Mouse (Mus musculus): ENCODE results near the gene Rnf103. TPM values are rescaled to one million over a fixed set of nuclear protein-coding genes. Genes with fewer than 3 reads are reported as not detected.

The Rnf103 gene
- total RNA-seq, 1 experiment from 2014 or later = 42.9 TPM

DNA sequence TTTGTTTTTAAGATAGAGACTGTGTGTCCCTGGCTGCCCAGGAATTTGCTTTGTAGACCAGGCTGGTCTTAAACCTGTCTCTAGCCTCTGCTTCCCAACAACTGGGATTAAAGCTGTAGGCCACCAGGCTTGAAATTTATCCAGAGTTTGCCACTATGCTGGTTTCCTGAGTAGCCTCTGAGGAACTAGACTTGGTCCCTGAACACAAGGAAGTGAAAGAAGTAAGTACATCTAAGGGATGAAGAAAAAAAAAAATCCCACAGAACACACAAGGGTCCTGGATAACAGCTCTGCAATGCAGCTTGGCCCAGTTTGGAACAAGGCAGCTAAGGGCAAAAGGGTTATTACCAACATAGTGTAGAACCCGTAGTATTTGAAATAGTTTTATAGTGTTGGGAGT, 6.8 kb upstream of the Rnf103 start:
- no peak for ATAC-seq (replicated peaks; ENCODE audit: insufficient number of reproducible peaks, low FRiP score, low TSS enrichment, poor library complexity, severe bottlenecking)

DNA sequence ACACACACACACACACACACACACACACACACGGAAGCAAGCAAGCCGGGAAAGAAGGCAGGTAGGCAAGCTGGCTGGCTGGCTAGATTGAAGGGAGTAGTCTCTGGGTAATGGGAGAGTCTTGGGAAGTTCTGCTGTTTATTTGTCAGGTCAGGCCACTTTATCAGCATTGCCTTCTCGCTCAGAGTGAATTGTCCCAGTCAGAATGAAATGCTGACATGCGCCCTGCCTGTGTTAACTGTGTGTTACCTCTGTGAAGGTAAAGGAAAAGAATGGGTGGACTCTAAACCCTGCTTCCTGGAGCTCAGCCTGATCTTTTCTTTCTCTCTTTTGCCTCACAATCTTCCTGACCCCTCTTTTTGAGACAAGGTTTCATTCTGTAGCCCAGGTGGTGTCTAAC, 5.7 kb upstream of the Rnf103 start:
- no peak for ATAC-seq (replicated peaks; ENCODE audit: insufficient number of reproducible peaks, low FRiP score, low TSS enrichment, poor library complexity, severe bottlenecking)

- no peak for ATAC-seq (replicated peaks; ENCODE audit: insufficient number of reproducible peaks, low FRiP score, low TSS enrichment, poor library complexity, severe bottlenecking)
Measured at GRCm38 (mm10) chr6:71492136-71492535, 1.6 kb upstream of the Rnf103 start.

DNA sequence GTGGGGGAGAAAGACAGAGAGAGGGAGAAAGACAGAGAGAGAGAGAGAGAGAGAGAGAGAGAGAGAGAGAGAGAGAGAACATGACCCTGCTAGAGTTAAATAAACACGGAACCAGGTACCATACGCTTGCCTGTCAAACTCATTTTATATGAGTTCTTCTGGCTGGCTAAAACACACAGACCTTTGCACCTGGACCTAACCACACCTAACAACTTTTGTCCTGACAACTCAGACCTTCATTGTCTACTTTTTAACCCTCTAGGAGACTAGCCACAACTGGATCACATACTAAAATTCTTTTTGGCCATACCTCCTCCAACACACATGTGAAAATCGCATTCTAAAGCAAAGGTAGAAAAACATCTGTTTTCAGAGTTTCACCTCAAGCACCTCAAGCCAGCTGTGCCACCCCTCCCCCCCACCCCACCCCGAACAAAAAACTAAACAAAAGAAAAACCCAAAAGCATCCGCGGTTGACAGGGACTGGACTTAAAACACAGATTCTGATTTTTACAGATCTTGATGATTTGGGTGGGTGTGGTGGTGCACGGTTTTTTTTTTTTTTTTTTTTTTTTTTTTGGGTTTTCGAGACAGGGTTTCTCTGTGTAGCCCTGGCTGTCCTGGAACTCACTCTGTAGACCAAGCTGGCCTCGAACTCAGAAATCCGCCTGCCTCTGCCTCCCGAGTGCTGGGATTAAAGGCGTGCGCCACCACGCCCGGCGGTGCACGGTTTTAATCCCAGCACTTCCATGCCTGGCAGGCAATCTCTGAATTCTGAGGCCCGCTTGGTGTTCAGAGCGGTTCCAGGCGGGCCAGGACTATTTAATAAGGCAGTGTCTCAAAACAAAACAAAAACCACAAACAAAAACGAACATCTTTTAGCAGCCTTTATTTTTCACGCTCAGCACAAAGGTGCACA, 679 bp upstream of the Rnf103 start:
- ATAC-seq (replicated peaks; ENCODE audit: insufficient number of reproducible peaks, low FRiP score, low TSS enrichment, poor library complexity, severe bottlenecking) = no peak; the same call in 1 of the 2 replicates

DNA sequence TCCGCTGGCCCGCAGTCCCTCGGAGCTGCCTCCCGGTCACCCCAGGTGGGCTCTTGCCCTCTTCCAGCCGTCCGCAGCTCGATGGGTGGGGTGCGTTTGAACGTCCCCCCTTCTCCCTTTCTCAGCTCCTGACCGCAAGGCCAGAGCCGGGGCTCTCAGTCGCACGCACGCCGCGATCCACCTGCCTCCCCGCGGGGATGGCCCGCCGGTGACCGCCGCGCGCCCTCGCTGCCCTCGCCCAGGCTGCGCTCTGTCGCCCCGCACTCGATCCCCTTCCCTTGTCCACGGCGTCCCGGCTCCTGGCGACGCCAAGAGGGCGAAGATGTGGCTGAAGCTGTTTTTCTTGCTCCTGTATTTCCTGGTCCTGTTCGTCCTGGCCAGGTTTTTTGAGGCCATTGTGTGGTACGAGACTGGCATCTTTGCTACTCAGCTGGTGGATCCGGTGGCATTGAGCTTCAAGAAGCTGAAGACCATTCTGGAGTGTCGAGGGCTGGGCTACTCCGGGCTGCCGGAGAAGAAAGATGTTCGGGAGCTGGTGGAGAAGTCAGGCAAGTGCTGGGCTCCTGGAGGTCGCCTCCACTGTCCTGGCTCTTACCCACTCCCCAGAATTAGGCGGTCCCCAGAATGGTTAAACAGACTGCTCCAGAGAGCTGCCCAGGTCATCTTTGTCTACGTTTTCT, 787 bp downstream of the Rnf103 start:
- peak; percentile 33 for ATAC-seq (replicated peaks; ENCODE audit: insufficient number of reproducible peaks, low FRiP score, low TSS enrichment, poor library complexity, severe bottlenecking)

DNA sequence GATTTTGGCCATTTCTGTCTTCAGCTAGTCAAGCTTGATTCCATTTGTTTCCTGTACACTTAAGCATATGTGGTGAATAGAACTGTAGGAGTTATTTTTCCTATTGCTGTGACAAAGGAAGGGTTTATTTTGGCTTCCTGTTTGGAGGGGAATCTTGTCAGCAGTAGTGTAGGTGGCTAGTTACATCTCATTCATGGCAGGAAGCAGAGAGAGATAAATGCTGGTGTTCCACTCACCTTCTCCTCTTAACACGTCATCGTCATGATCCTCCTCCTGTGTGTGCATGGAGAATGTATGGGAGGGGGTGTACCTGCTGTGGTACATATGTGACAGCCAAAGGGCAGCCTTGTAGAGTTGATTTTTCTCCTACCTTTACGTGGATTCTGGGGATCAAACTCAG, 6.9 kb downstream of the Rnf103 start:
- ATAC-seq (replicated peaks; ENCODE audit: insufficient number of reproducible peaks, low FRiP score, low TSS enrichment, poor library complexity, severe bottlenecking) = no peak

- no peak for ATAC-seq (replicated peaks; ENCODE audit: insufficient number of reproducible peaks, low FRiP score, low TSS enrichment, poor library complexity, severe bottlenecking)
Measured at GRCm38 (mm10) chr6:71503001-71503400, 9.3 kb downstream of the Rnf103 start.

- no peak for ATAC-seq (replicated peaks; ENCODE audit: insufficient number of reproducible peaks, low FRiP score, low TSS enrichment, poor library complexity, severe bottlenecking)
Measured at GRCm38 (mm10) chr6:71503670-71504069, 10.0 kb downstream of the Rnf103 start.

GRCm38 (mm10) chr6:71504091-71504490, 10.4 kb downstream of the Rnf103 start:
- no peak for ATAC-seq (replicated peaks; ENCODE audit: insufficient number of reproducible peaks, low FRiP score, low TSS enrichment, poor library complexity, severe bottlenecking)

- ATAC-seq (replicated peaks; ENCODE audit: insufficient number of reproducible peaks, low FRiP score, low TSS enrichment, poor library complexity, severe bottlenecking) = no peak
Measured at GRCm38 (mm10) chr6:71505671-71506070, 12.0 kb downstream of the Rnf103 start.

- no peak for ATAC-seq (replicated peaks; ENCODE audit: insufficient number of reproducible peaks, low FRiP score, low TSS enrichment, poor library complexity, severe bottlenecking)
Measured at GRCm38 (mm10) chr6:71519476-71519875, 25.8 kb downstream of the Rnf103 start.

GRCm38 (mm10) chr6:71525556-71525955, 31.9 kb downstream of the Rnf103 start:
- no peak for ATAC-seq (replicated peaks; ENCODE audit: insufficient number of reproducible peaks, low FRiP score, low TSS enrichment, poor library complexity, severe bottlenecking)

GRCm38 (mm10) chr6:71527056-71527455, 33.4 kb downstream of the Rnf103 start:
- ATAC-seq (replicated peaks; ENCODE audit: insufficient number of reproducible peaks, low FRiP score, low TSS enrichment, poor library complexity, severe bottlenecking) = no peak

GRCm38 (mm10) chr6:71527826-71528225, 34.1 kb downstream of the Rnf103 start:
- no peak for ATAC-seq (replicated peaks; ENCODE audit: insufficient number of reproducible peaks, low FRiP score, low TSS enrichment, poor library complexity, severe bottlenecking)

GRCm38 (mm10) chr6:71530176-71530575, 36.5 kb downstream of the Rnf103 start:
- ATAC-seq (replicated peaks; ENCODE audit: insufficient number of reproducible peaks, low FRiP score, low TSS enrichment, poor library complexity, severe bottlenecking) = no peak

- no peak for ATAC-seq (replicated peaks; ENCODE audit: insufficient number of reproducible peaks, low FRiP score, low TSS enrichment, poor library complexity, severe bottlenecking)
Measured at GRCm38 (mm10) chr6:71537286-71537685, 43.6 kb downstream of the Rnf103 start.

GRCm38 (mm10) chr6:71543686-71544499, 50.2 kb downstream of the Rnf103 start, which contains the start of gene Chmp3:
Chmp3 (plus strand) TSS chr6:71543797.
- ATAC-seq (replicated peaks; ENCODE audit: insufficient number of reproducible peaks, low FRiP score, low TSS enrichment, poor library complexity, severe bottlenecking) = peak; percentile 94

- no peak for ATAC-seq (replicated peaks; ENCODE audit: insufficient number of reproducible peaks, low FRiP score, low TSS enrichment, poor library complexity, severe bottlenecking)
Measured at GRCm38 (mm10) chr6:71555507-71555951, 61.8 kb downstream of the Rnf103 start.

- ATAC-seq (replicated peaks; ENCODE audit: insufficient number of reproducible peaks, low FRiP score, low TSS enrichment, poor library complexity, severe bottlenecking) = no peak
Measured at GRCm38 (mm10) chr6:71556826-71557225, 63.1 kb downstream of the Rnf103 start.

All from monocyte, adult 5-6 weeks (primary cell).